Comparison of ENCODE assay signal across 8 mouse cellular contexts in genomic region chr3:107867086-107867485, GRCm38 (mm10). TPM values are rescaled to one million over a fixed set of nuclear protein-coding genes. Genes with fewer than 3 reads are reported as not detected.
A peak's percentile ranks its signal among the peaks of the same experiment; 100 is the strongest.
DNase-seq lines count a peak whose midpoint lies in the region; ATAC-seq and TF ChIP-seq lines count a peak whose summit lies in the region.

No protein-coding gene starts in this region.

- TF ChIP-seq EP300 in CH12.LX (IDR thresholded peaks at IDR 0.05; ENCODE audit: low read length) = no peak
- TF ChIP-seq EP300 in liver, embryonic 14.5 days (IDR thresholded peaks at IDR 0.05; ENCODE audit: low read depth) = no peak
- no peak for TF ChIP-seq EP300 in stomach, postnatal 0 days (optimal IDR thresholded peaks at IDR 0.05)

- no peaks in the 10 kb centered on the region for H3K36me3 ChIP-seq in CH12.LX (replicated peaks in 1 of 2; ENCODE audit: control insufficient read depth in 1 of 2, insufficient read depth in 1 of 2, low read length in 1 of 2)
- H3K36me3 ChIP-seq in forebrain, embryonic 11.5 days (ENCODE audit: control insufficient read depth, insufficient read depth, low read length) = no peaks in the 10 kb centered on the region
- no peaks in the 10 kb centered on the region for H3K36me3 ChIP-seq in liver, embryonic 14.5 days (replicated peaks; ENCODE audit: control insufficient read depth, insufficient read depth, low read depth)
- H3K36me3 ChIP-seq in neural tube, embryonic 12.5 days = no peaks in the 10 kb centered on the region
- no peaks in the 10 kb centered on the region for H3K36me3 ChIP-seq in stomach, postnatal 0 days (ENCODE audit: control insufficient read depth, insufficient read depth, low read length)

- no peaks in the 10 kb centered on the region for H3K9me3 ChIP-seq in CH12.LX (replicated peaks; ENCODE audit: low read length)
- no peaks in the 10 kb centered on the region for H3K9me3 ChIP-seq in forebrain, embryonic 11.5 days (ENCODE audit: control insufficient read depth, low read length)
- no peaks in the 10 kb centered on the region for H3K9me3 ChIP-seq in liver, embryonic 14.5 days (ENCODE audit: control insufficient read depth, low read length)
- no peaks in the 10 kb centered on the region for H3K9me3 ChIP-seq in neural tube, embryonic 12.5 days
- H3K9me3 ChIP-seq in stomach, postnatal 0 days (ENCODE audit: control insufficient read depth, low read length) = no peaks in the 10 kb centered on the region

- no peak overlapping the region for H3K4me3 ChIP-seq in CH12.LX (replicated peaks in 1 of 3; ENCODE audit: low read depth in 2 of 3, low read length in 2 of 3, poor library complexity in 1 of 3)
- no peak overlapping the region for H3K4me3 ChIP-seq in forebrain, embryonic 11.5 days (ENCODE audit: low read depth, low read length)
- no peak overlapping the region for H3K4me3 ChIP-seq in liver, embryonic 14.5 days (ENCODE audit: insufficient read depth in 1 of 2, low read depth in 2 of 2, low read length in 2 of 2)
- H3K4me3 ChIP-seq in neural tube, embryonic 12.5 days = no peak overlapping the region
- H3K4me3 ChIP-seq in stomach, postnatal 0 days (ENCODE audit: low read depth, low read length) = no peak overlapping the region

- peak; percentile 57 for ATAC-seq in forebrain, embryonic 11.5 days (replicated peaks; ENCODE audit: low FRiP score)
- peak; percentile 59 for ATAC-seq in liver, embryonic 14.5 days (ENCODE audit: insufficient read depth)
- ATAC-seq in neural tube, embryonic 12.5 days (ENCODE audit: low FRiP score, low read depth) = peak; percentile 22; the same call in 1 of the 2 replicates
- ATAC-seq in stomach, postnatal 0 days (ENCODE audit: low FRiP score, low TSS enrichment) = peak; percentile 50

- in situ Hi-C loops in CH12.LX (cut with MboI; ENCODE audit: low pct_ligation_motif_present, low pct_unique_long_range_greater_than_20kb, low sequenced_read_pairs) = loop anchor here (10.0 kb wide), 2 partner anchors 48 to 302 kb away; no protein-coding TSS in a partner anchor

- no peak for TF ChIP-seq POLR2A in CH12.LX (IDR thresholded peaks at IDR 0.05; ENCODE audit: low read depth, low read length)

- H3K79me2 ChIP-seq in CH12.LX (replicated peaks; ENCODE audit: control insufficient read depth, extremely low read depth, insufficient read depth, poor library complexity, severe bottlenecking) = no peaks in the 10 kb centered on the region

- TF ChIP-seq RAD21 in CH12.LX (IDR thresholded peaks at IDR 0.05; ENCODE audit: low read depth, low read length) = peak; percentile 96

- peak; percentile 89 to 100 for TF ChIP-seq CTCF in CH12.LX (conservative IDR thresholded peaks at IDR 0.05 in 1 of 2, IDR thresholded peaks at IDR 0.05 in 1 of 2; ENCODE audit: low read depth in 2 of 2, low read length in 2 of 2)
- TF ChIP-seq CTCF in liver, embryonic 14.5 days (IDR thresholded peaks at IDR 0.05; ENCODE audit: low read depth) = peak; percentile 98
- peak; percentile 100 for TF ChIP-seq CTCF in stomach, postnatal 0 days (IDR thresholded peaks at IDR 0.05; ENCODE audit: low read depth)

- H3K4me2 ChIP-seq in CH12.LX (ENCODE audit: insufficient read depth, low read depth, poor library complexity, severe bottlenecking) = no peak overlapping the region
- no peak overlapping the region for H3K4me2 ChIP-seq in forebrain, embryonic 11.5 days (ENCODE audit: low read depth, low read length, severe bottlenecking)
- no peak overlapping the region for H3K4me2 ChIP-seq in liver, embryonic 14.5 days (ENCODE audit: low read depth)
- no peak overlapping the region for H3K4me2 ChIP-seq in neural tube, embryonic 12.5 days (replicated peaks)
- no peak overlapping the region for H3K4me2 ChIP-seq in stomach, postnatal 0 days (replicated peaks; ENCODE audit: low read depth)

- dilution Hi-C loops in CH12.LX (cut with MboI; ENCODE audit: extremely low pct_ligation_motif_present, extremely low pct_unique_long_range_greater_than_20kb, low sequenced_read_pairs) = no loop called here

- peaks cover 0 to 26% of the 10 kb centered on the region in 2 experiments; a peak in 2 of 4 replicates for H3K4me1 ChIP-seq in CH12.LX (ENCODE audit: control insufficient read depth in 1 of 2, insufficient read depth in 2 of 2)
- H3K4me1 ChIP-seq in forebrain, embryonic 11.5 days (replicated peaks; ENCODE audit: control insufficient read depth, insufficient read depth, low read length) = peaks cover 4% of the 10 kb centered on the region; the same call in 1 of the 2 replicates
- H3K4me1 ChIP-seq in liver, embryonic 14.5 days (replicated peaks; ENCODE audit: control insufficient read depth in 2 of 2, insufficient read depth in 2 of 2, low read length in 1 of 2) = peaks cover 0 to 15% of the 10 kb centered on the region in 2 experiments; a peak in 1 of 4 replicates
- peaks cover 8% of the 10 kb centered on the region; the same call in 1 of the 2 replicates for H3K4me1 ChIP-seq in neural tube, embryonic 12.5 days
- H3K4me1 ChIP-seq in stomach, postnatal 0 days (replicated peaks; ENCODE audit: control insufficient read depth, insufficient read depth) = peaks cover 2% of the 10 kb centered on the region; the same call in 1 of the 2 replicates

- no peak overlapping the region for H3K9ac ChIP-seq in CH12.LX (ENCODE audit: insufficient read depth, low read depth)
- no peak overlapping the region for H3K9ac ChIP-seq in forebrain, embryonic 11.5 days (ENCODE audit: low read length)
- H3K9ac ChIP-seq in liver, embryonic 14.5 days (replicated peaks) = no peak overlapping the region
- no peak overlapping the region for H3K9ac ChIP-seq in neural tube, embryonic 12.5 days
- 0 out of 2 replicates have a peak overlapping the region, but pooled peaks have one; percentile 32 for H3K9ac ChIP-seq in stomach, postnatal 0 days (ENCODE audit: low read length)

- peak; percentile 92 for DNase-seq in CH12.LX (ENCODE audit: extremely low read depth)
- DNase-seq in c-Kit-positive CD71-negative TER-119-negative erythroid progenitor cells, embryonic 14.5 days (ENCODE audit: low read depth) = peak; percentile 91
- DNase-seq in forebrain, embryonic 11.5 days (ENCODE audit: low spot score) = peak; percentile 90
- peak; percentile 89 to 92 for DNase-seq in heart, postnatal 10 days
- peak; percentile 90 to 93 for DNase-seq in kidney, postnatal 36 days
- peak; percentile 73 to 74 (median 74) for DNase-seq in liver, embryonic 14.5 days (ENCODE audit: low read depth in 3 of 3, low spot score in 3 of 3)
- peak; percentile 90 for DNase-seq in stomach, postnatal 0 days (ENCODE audit: low spot score)

- intact Hi-C loops in heart, postnatal 10 days (cut with DNase I) = loop anchor here (1.0 to 10.0 kb wide), 6 partner anchors 51 to 305 kb away; no protein-coding TSS in a partner anchor

- WGBS in forebrain, embryonic 11.5 days = 8% methylated on average over 8 of the region's 8 CpGs
- WGBS in liver, embryonic 14.5 days (ENCODE audit: insufficient replicate concordance) = 4% methylated on average over 8 of the region's 8 CpGs
- WGBS in neural tube, embryonic 12.5 days = 12% methylated on average over 8 of the region's 8 CpGs
- whole genome bisulfite sequencing in stomach, postnatal 0 days = 4% methylated on average over 8 of the region's 8 CpGs

- no peak overlapping the region for H3K27ac ChIP-seq in CH12.LX (ENCODE audit: insufficient read depth, low read depth)
- no peak overlapping the region for H3K27ac ChIP-seq in forebrain, embryonic 11.5 days (ENCODE audit: low read depth, low read length)
- no peak overlapping the region for H3K27ac ChIP-seq in liver, embryonic 14.5 days
- no peak overlapping the region for H3K27ac ChIP-seq in neural tube, embryonic 12.5 days
- H3K27ac ChIP-seq in stomach, postnatal 0 days (replicated peaks) = no peak overlapping the region

- H3K27me3 ChIP-seq in CH12.LX (replicated peaks) = peaks cover 1% of the 10 kb centered on the region
- no peaks in the 10 kb centered on the region for H3K27me3 ChIP-seq in forebrain, embryonic 11.5 days (ENCODE audit: control insufficient read depth, insufficient read depth, low read length)
- H3K27me3 ChIP-seq in liver, embryonic 14.5 days (ENCODE audit: control insufficient read depth, insufficient read depth, low read length) = no peaks in the 10 kb centered on the region
- H3K27me3 ChIP-seq in neural tube, embryonic 12.5 days (replicated peaks) = no peaks in the 10 kb centered on the region
- no peaks in the 10 kb centered on the region for H3K27me3 ChIP-seq in stomach, postnatal 0 days (ENCODE audit: control insufficient read depth, insufficient read depth, low read length)

TF ChIP-seq in CH12.LX, 34 proteins besides CTCF, POLR2A, EP300 and RAD21 (continues in another document):
- TF ChIP-seq SMC3 (IDR thresholded peaks at IDR 0.05; ENCODE audit: low read depth, low read length) (peak; percentile 96), NELFE (IDR thresholded peaks at IDR 0.05; ENCODE audit: low read depth, low read length) (peak; percentile 73; the same call in 1 of the 2 replicates), MEF2A (IDR thresholded peaks at IDR 0.05; ENCODE audit: borderline replicate concordance, low read depth, low read length) (peak; percentile 20; the same call in 1 of the 2 replicates), ZC3H11A (IDR thresholded peaks at IDR 0.05; ENCODE audit: low read depth, low read length) (peak; percentile 57), USF1 (IDR thresholded peaks at IDR 0.05; ENCODE audit: low read depth, low read length) (no peak), IRF4 (IDR thresholded peaks at IDR 0.05; ENCODE audit: low read depth, low read length) (peak; percentile 22; the same call in 1 of the 2 replicates)

RNA-seq across cellular contexts. Expression of gene Eps8l3, which starts 9.9 kb away (rescaled TPM):
- total RNA-seq in CH12.LX (2012; rRNA removed) = not detected in 2 replicates
- not detected in 2 replicates for total RNA-seq in CH12.LX (2014; rRNA removed)
- polyA plus RNA-seq in CH12.LX (2012; ENCODE audit: insufficient read length, low read depth) = not detected in 2 replicates
- polyA plus RNA-seq in forebrain, embryonic 11.5 days (2014; fragmentation: Nextera tagmentation; extraction: Ambion mirVana) = not detected in 2 replicates
- not detected for total RNA-seq in heart, postnatal 10 days (2021)
- 0.02 and 0.03 TPM in 2 replicates for polyA plus RNA-seq in liver, embryonic 14.5 days (2012; rRNA removed)
- 0.20 TPM in 1 of 2 replicates, not detected in the other for polyA plus RNA-seq in liver, embryonic 14.5 days (2014; fragmentation: Nextera tagmentation; extraction: Ambion mirVana)
- polyA plus RNA-seq in neural tube, embryonic 12.5 days (2016; fragmentation: Nextera tagmentation; extraction: Ambion mirVana) = not detected in 2 replicates
- 29.2 and 29.8 TPM in 2 replicates for polyA plus RNA-seq in stomach, postnatal 0 days (2015; fragmentation: Nextera tagmentation; extraction: Ambion mirVana)

RNA-seq across cellular contexts. Expression of gene Gstm5, which starts 28.5 kb away (rescaled TPM):
- total RNA-seq in CH12.LX (2012; rRNA removed) (3.3 and 4.9 TPM in 2 replicates), CH12.LX (2014; rRNA removed) (2.2 and 4.2 TPM in 2 replicates)
- 4.2 and 5.2 TPM in 2 replicates for polyA plus RNA-seq in CH12.LX (2012; ENCODE audit: insufficient read length, low read depth)
- 222 and 238 TPM in 2 replicates for polyA plus RNA-seq in forebrain, embryonic 11.5 days (2014; fragmentation: Nextera tagmentation; extraction: Ambion mirVana)
- 10 to 100 TPM; 50.7 to 50.8 TPM for total RNA-seq in heart, postnatal 10 days (2021)
- 86.0 and 111 TPM in 2 replicates for polyA plus RNA-seq in liver, embryonic 14.5 days (2012; rRNA removed)
- polyA plus RNA-seq in liver, embryonic 14.5 days (2014; fragmentation: Nextera tagmentation; extraction: Ambion mirVana) = 183 and 196 TPM in 2 replicates
- polyA plus RNA-seq in neural tube, embryonic 12.5 days (2016; fragmentation: Nextera tagmentation; extraction: Ambion mirVana) = 204 and 216 TPM in 2 replicates
- 249 and 273 TPM in 2 replicates for polyA plus RNA-seq in stomach, postnatal 0 days (2015; fragmentation: Nextera tagmentation; extraction: Ambion mirVana)

Comparison
In these comparisons a context has a peak if more than half of its experiments do, and no peak if none do; other contexts are left out.
1. RNA of gene Eps8l3, which starts 9.9 kb away (polyA plus RNA-seq): 29.2 to 29.8 TPM in stomach, postnatal 0 days; 0.02 to 0.20 TPM in liver, embryonic 14.5 days, not detected in CH12.LX, not detected in forebrain, embryonic 11.5 days and not detected in neural tube, embryonic 12.5 days; every median in the first group is over 10 times any median in the second.
2. RNA of gene Gstm5, which starts 28.5 kb away (polyA plus RNA-seq): 249 to 273 TPM in stomach, postnatal 0 days, 222 to 238 TPM in forebrain, embryonic 11.5 days, 204 to 216 TPM in neural tube, embryonic 12.5 days and 86.0 to 196 TPM in liver, embryonic 14.5 days; 4.2 to 5.2 TPM in CH12.LX; every median in the first group is over 10 times any median in the second.
3. Peak in every context shown above with its lines, with median percentiles within 50 percentile points of each other: DNase-seq, CTCF ChIP-seq and ATAC-seq.